9 mouse cellular contexts compared by ENCODE assay signal in the genomic region with DNA sequence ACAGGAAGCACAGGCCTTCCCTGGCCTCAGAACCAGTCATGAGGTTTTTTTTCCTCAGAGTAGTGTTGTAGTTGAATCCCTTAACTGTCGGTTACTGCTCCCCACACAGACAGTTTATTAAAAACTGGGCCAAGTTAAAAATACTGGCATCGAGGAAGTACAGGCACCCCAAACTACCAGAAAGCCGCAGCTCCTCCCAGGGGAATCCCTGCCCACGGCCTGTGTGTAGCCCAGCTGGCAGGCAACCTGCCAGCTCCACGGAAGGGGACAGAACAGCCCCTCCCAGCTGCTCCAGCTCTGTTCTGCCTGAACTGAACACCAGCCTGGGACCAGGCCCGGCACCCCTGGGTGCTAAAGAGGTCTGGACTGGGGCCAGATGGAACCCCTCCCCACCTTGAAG. TPM values are rescaled to one million over a fixed set of nuclear protein-coding genes. Genes with fewer than 3 reads are reported as not detected.
DNase-seq lines count a peak whose midpoint lies in the region; ATAC-seq lines count a peak whose summit lies in the region.
"Had no signal": no experiment of that assay in that cellular context is flagged by ENCODE, and none has a peak within 500 bp of the region (broad histone marks: within the 10 kb centered on the region; RNA-seq: fewer than 3 reads in every experiment).

No protein-coding gene starts in this region.

- H3K9ac ChIP-seq in hindbrain, embryonic 16.5 days (ENCODE audit: low read depth, low read length): no peak overlapping the region; the same call in 1 of the 2 replicates
- H3K9ac ChIP-seq: liver, embryonic 15.5 days had no signal

- H3K4me2 ChIP-seq in hindbrain, embryonic 16.5 days (ENCODE audit: low read length): no peak overlapping the region
- H3K4me2 ChIP-seq: liver, embryonic 15.5 days had no signal

- H3K27ac ChIP-seq in hindbrain, embryonic 10.5 days: 0 out of 2 replicates have a peak overlapping the region, but pooled peaks have one; percentile 29
- no peak overlapping the region for H3K27ac ChIP-seq in hindbrain, embryonic 16.5 days (ENCODE audit: low read depth, low read length)
- H3K27ac ChIP-seq: liver, embryonic 15.5 days had no signal

- peaks cover 95% of the 10 kb centered on the region for H3K27me3 ChIP-seq in hindbrain, embryonic 10.5 days (ENCODE audit: insufficient read depth, poor library complexity, severe bottlenecking)
- H3K27me3 ChIP-seq in hindbrain, embryonic 16.5 days (replicated peaks; ENCODE audit: control insufficient read depth, insufficient read depth, low read length): peaks cover 10% of the 10 kb centered on the region

- peaks cover 94% of the 10 kb centered on the region for H3K4me1 ChIP-seq in hindbrain, embryonic 10.5 days (replicated peaks)
- H3K4me1 ChIP-seq in hindbrain, embryonic 16.5 days (ENCODE audit: control insufficient read depth, insufficient read depth, low read depth, low read length): peaks cover 34% of the 10 kb centered on the region

- H3K36me3 ChIP-seq in hindbrain, embryonic 10.5 days: no peaks in the 10 kb centered on the region
- H3K36me3 ChIP-seq in hindbrain, embryonic 16.5 days (ENCODE audit: control insufficient read depth, insufficient read depth, low read length): no peaks in the 10 kb centered on the region
- H3K36me3 ChIP-seq: liver, embryonic 15.5 days had no signal

- 70% methylated on average over 6 of the region's 6 CpGs for WGBS in hindbrain, embryonic 10.5 days
- 33% methylated on average over 6 of the region's 6 CpGs for WGBS in hindbrain, embryonic 16.5 days

- H3K4me3 ChIP-seq in hindbrain, embryonic 10.5 days: no peak overlapping the region
- no peak overlapping the region for H3K4me3 ChIP-seq in hindbrain, embryonic 16.5 days (ENCODE audit: low read length)
- H3K4me3 ChIP-seq: liver, embryonic 15.5 days had no signal

- DNase-seq in hindbrain, embryonic 10.5 days (ENCODE audit: low spot score): no peak
- peak; percentile 86 for DNase-seq in NIH3T3 (ENCODE audit: low read depth)
- DNase-seq in induced T-regulatory cell, adult 2 months (ENCODE audit: low read depth): peak; percentile 52
- no peak for DNase-seq in cerebellum, adult 9-10 months
- DNase-seq in cerebellum, adult 11-12 months: no peak
- no peak for DNase-seq in thymus, postnatal 25 days

- ATAC-seq in hindbrain, embryonic 16.5 days: no peak
- ATAC-seq in megakaryocyte-erythroid progenitor cell, adult 5-6 weeks (replicated peaks; ENCODE audit: low FRiP score, low TSS enrichment, poor library complexity, severe bottlenecking): 0 out of 2 replicates have a peak, but pooled peaks have one; percentile 33

- H3K9me3 ChIP-seq in hindbrain, embryonic 10.5 days: no peaks in the 10 kb centered on the region
- no peaks in the 10 kb centered on the region for H3K9me3 ChIP-seq in hindbrain, embryonic 16.5 days (ENCODE audit: control insufficient read depth, low read length)
- H3K9me3 ChIP-seq: liver, embryonic 15.5 days had no signal

RNA-seq across cellular contexts. Expression of a gene that starts 11.3 kb away (rescaled TPM):
- 64.4 and 82.8 TPM in 2 replicates for polyA plus RNA-seq in hindbrain, embryonic 10.5 days (2016; fragmentation: Nextera tagmentation; extraction: Ambion mirVana)
- 57.7 and 84.8 TPM in 2 replicates for polyA plus RNA-seq in hindbrain, embryonic 16.5 days (2015; fragmentation: Nextera tagmentation; extraction: Ambion mirVana)
- total RNA-seq in megakaryocyte-erythroid progenitor cell, adult 5-6 weeks (2014; fragmentation: Nextera tagmentation): not detected in 2 replicates
- total RNA-seq in megakaryocyte-erythroid progenitor cell, adult 5-6 weeks (2017): not detected in 2 replicates

Comparison
In these comparisons a context has a peak if more than half of its experiments do, and no peak if none do; other contexts are left out.
1. DNase-seq: peak in NIH3T3 (single experiment) and induced T-regulatory cell, adult 2 months (single experiment); none in hindbrain, embryonic 10.5 days (single experiment), cerebellum, adult 9-10 months (single experiment), cerebellum, adult 11-12 months (single experiment) and thymus, postnatal 25 days (single experiment).